Mouse (Mus musculus) E14TG2a.4 (cell line): Measurements from ENCODE around the gene Emc4.
A peak's percentile ranks its signal among the peaks of the same experiment; 100 is the strongest.

Experiments
- H3K27me3 ChIP-seq: 2 replicates; pipeline ENCODE4 v1.6.1; 2014; ENCODE audit warnings: low read length, control low read depth; ENCODE audit not compliant: insufficient read depth
- H3K36me3 ChIP-seq: 2 replicates; pipeline ENCODE4 v1.6.1; 2014; ENCODE audit warnings: low read length, control low read depth; ENCODE audit not compliant: insufficient read depth
- H3K4me1 ChIP-seq: replicated peaks from 2 replicates; pipeline ENCODE4 v1.6.1; 2014; ENCODE audit warnings: low read depth, low read length, control low read depth
- H3K4me3 ChIP-seq: replicated peaks from 2 replicates; pipeline ENCODE4 v1.5.1; 2014; ENCODE audit warnings: mild to moderate bottlenecking, low read length
- H3K9me3 ChIP-seq: 2 replicates; pipeline ENCODE4 v1.6.1; 2014; ENCODE audit warnings: low read length, control low read depth
- CTCF ChIP-seq: conservative IDR thresholded peaks from 2 replicates; pipeline ENCODE4 v1.5.1; 2014; ENCODE audit warnings: low read length
- NANOG ChIP-seq: IDR thresholded peaks from 2 replicates; pipeline ENCODE4 v1.6.1; 2014; ENCODE audit warnings: borderline replicate concordance, low read length, mixed read lengths
- POU5F1 ChIP-seq: IDR thresholded peaks from 2 replicates; pipeline ENCODE4 v1.6.1; 2014; ENCODE audit warnings: low read length, borderline replicate concordance

The Emc4 gene

GRCm38 (mm10) chr2:112380131-112380530, 12.3 kb upstream of the Emc4 start:
- H3K27me3 ChIP-seq, result no peaks in the 10 kb centered on the region
- H3K4me3 ChIP-seq, result peak overlapping the region; percentile 85
- peaks cover 58% of the 10 kb centered on the region for H3K4me1 ChIP-seq
- peaks cover 22% of the 10 kb centered on the region for H3K36me3 ChIP-seq
- TF ChIP-seq POU5F1, result no peak
- no peak for TF ChIP-seq CTCF
- no peak for TF ChIP-seq NANOG
- H3K9me3 ChIP-seq, result no peaks in the 10 kb centered on the region

GRCm38 (mm10) chr2:112378973-112379898, 11.4 kb upstream of the Emc4 start, which contains the start of gene Katnbl1:
Gene Katnbl1 (plus strand): TSS chr2:112379211.
- H3K36me3 ChIP-seq, result peaks cover 17% of the 10 kb centered on the region
- no peak for TF ChIP-seq NANOG
- no peak for TF ChIP-seq POU5F1
- peak; percentile 24 for TF ChIP-seq CTCF
- H3K27me3 ChIP-seq, result no peaks in the 10 kb centered on the region
- no peaks in the 10 kb centered on the region for H3K9me3 ChIP-seq
- H3K4me3 ChIP-seq, result peak within 1 kb of the TSS; percentile 85
- peaks cover 59% of the 10 kb centered on the region for H3K4me1 ChIP-seq

- H3K4me3 ChIP-seq, result no peak overlapping the region
- H3K36me3 ChIP-seq, result 0 out of 2 replicates have a peak, but pooled peaks cover 1% of the 10 kb centered on the region
- TF ChIP-seq CTCF (no peak), NANOG (no peak), POU5F1 (no peak)
- H3K9me3 ChIP-seq, result no peaks in the 10 kb centered on the region
- H3K4me1 ChIP-seq, result peaks cover 29% of the 10 kb centered on the region
- no peaks in the 10 kb centered on the region for H3K27me3 ChIP-seq
Observed at GRCm38 (mm10) chr2:112374610-112375009, 6.8 kb upstream of the Emc4 start.

- Histone ChIP-seq H3K9me3 (no peaks in the 10 kb centered on the region), H3K27me3 (no peaks in the 10 kb centered on the region), H3K36me3 (0 out of 2 replicates have a peak, but pooled peaks cover 3% of the 10 kb centered on the region), H3K4me1 (peaks cover 34% of the 10 kb centered on the region), H3K4me3 (no peak overlapping the region)
- TF ChIP-seq NANOG (no peak), CTCF (no peak), POU5F1 (no peak)
Observed at GRCm38 (mm10) chr2:112373141-112373540, 5.3 kb upstream of the Emc4 start.

- H3K9me3 ChIP-seq, result no peaks in the 10 kb centered on the region
- H3K36me3 ChIP-seq, result peaks cover 14% of the 10 kb centered on the region; the same call in 1 of the 2 replicates
- TF ChIP-seq CTCF, result no peak
- no peak for TF ChIP-seq POU5F1
- TF ChIP-seq NANOG, result no peak
- peaks cover 28% of the 10 kb centered on the region for H3K4me1 ChIP-seq
- H3K4me3 ChIP-seq, result no peak overlapping the region
- H3K27me3 ChIP-seq, result no peaks in the 10 kb centered on the region
Observed at GRCm38 (mm10) chr2:112369941-112370340, 2.1 kb upstream of the Emc4 start.

- Histone ChIP-seq H3K9me3 (no peaks in the 10 kb centered on the region), H3K27me3 (no peaks in the 10 kb centered on the region), H3K4me3 (peak overlapping the region; percentile 94), H3K4me1 (peaks cover 28% of the 10 kb centered on the region), H3K36me3 (peaks cover 40% of the 10 kb centered on the region)
- TF ChIP-seq POU5F1, result no peak
- TF ChIP-seq CTCF, result no peak
- TF ChIP-seq NANOG, result no peak
Observed at GRCm38 (mm10) chr2:112367222-112367621, 605 bp downstream of the Emc4 start.

GRCm38 (mm10) chr2:112360781-112361169, 7.1 kb downstream of the Emc4 start:
- no peak for TF ChIP-seq NANOG
- TF ChIP-seq POU5F1, result no peak
- no peak for TF ChIP-seq CTCF
- H3K27me3 ChIP-seq, result no peaks in the 10 kb centered on the region

GRCm38 (mm10) chr2:112360012-112360780, 7.6 kb downstream of the Emc4 start:
- Histone ChIP-seq H3K4me3 (no peak overlapping the region), H3K4me1 (no peaks in the 10 kb centered on the region), H3K36me3 (peaks cover 97% of the 10 kb centered on the region), H3K9me3 (no peaks in the 10 kb centered on the region), H3K27me3 (no peaks in the 10 kb centered on the region)
- TF ChIP-seq NANOG, result no peak
- TF ChIP-seq POU5F1, result no peak
- TF ChIP-seq CTCF, result no peak

More at GRCm38 (mm10) chr2:112360781-112361169, 7.1 kb downstream of the Emc4 start:
- no peaks in the 10 kb centered on the region for H3K9me3 ChIP-seq
- H3K4me1 ChIP-seq, result no peaks in the 10 kb centered on the region
- H3K36me3 ChIP-seq, result peaks cover 94% of the 10 kb centered on the region
- H3K4me3 ChIP-seq, result no peak overlapping the region
